Mouse (Mus musculus): ENCODE results near the gene Sh3bp1. TPM values are rescaled to one million over a fixed set of nuclear protein-coding genes. Genes with fewer than 3 reads are reported as not detected.

Sh3bp1 gene
- total and polyA plus RNA-seq, 3 experiments: 34.1 to 1,400 (median 207) TPM

DNA sequence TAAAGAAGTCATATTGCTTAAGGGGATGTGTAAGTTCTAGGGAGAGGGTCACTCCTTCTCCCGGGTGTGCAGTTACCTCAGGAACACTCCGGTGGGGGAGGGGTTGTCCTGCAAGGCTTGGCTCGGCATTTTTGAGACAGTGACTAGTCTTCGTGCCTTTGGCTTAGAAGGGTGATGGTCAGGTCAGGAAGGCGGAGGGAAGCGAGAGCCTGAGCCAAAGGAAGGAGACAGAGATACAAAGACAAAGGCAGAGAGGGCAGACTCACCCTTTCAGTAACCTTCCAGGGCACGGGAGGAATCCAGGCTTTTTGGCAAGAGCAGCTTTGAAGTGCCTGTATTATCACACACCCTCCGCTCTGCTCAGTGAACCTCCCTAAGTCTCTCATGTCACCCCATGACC lies 25.6 kb downstream of the Sh3bp1 start:
- Histone ChIP-seq H3K4me3 (ENCODE audit: low read depth, low read length) (peak overlapping the region; percentile 79; the same call in 1 of the 2 replicates), H3K9me3 (replicated peaks) (peaks cover 5% of the 10 kb centered on the region), H3K36me3 (replicated peaks) (peaks cover 38% of the 10 kb centered on the region), H3K4me1 (ENCODE audit: insufficient read depth, low read depth, low read length) (peaks cover 80% of the 10 kb centered on the region), H3K27me3 (ENCODE audit: insufficient read depth, low read length) (no peaks in the 10 kb centered on the region)
- TF ChIP-seq CTCF (IDR thresholded peaks at IDR 0.05; ENCODE audit: low read depth, low read length) (no peak), GATA1 (IDR thresholded peaks at IDR 0.05; ENCODE audit: borderline replicate concordance, low read length) (no peak), POLR2AphosphoS5 (IDR thresholded peaks at IDR 0.05; ENCODE audit: insufficient replicate concordance, low read depth, low read length) (no peak), GATA2 (IDR thresholded peaks at IDR 0.05; ENCODE audit: borderline replicate concordance, low read depth, low read length) (no peak), TAL1 (conservative IDR thresholded peaks at IDR 0.05; ENCODE audit: low read depth, low read length) (no peak)
- DNase-seq (ENCODE audit: low spot score) (no peak), ATAC-seq (ENCODE audit: extremely low read depth, insufficient number of reproducible peaks, low FRiP score, poor library complexity, severe bottlenecking) (no peak)

DNA sequence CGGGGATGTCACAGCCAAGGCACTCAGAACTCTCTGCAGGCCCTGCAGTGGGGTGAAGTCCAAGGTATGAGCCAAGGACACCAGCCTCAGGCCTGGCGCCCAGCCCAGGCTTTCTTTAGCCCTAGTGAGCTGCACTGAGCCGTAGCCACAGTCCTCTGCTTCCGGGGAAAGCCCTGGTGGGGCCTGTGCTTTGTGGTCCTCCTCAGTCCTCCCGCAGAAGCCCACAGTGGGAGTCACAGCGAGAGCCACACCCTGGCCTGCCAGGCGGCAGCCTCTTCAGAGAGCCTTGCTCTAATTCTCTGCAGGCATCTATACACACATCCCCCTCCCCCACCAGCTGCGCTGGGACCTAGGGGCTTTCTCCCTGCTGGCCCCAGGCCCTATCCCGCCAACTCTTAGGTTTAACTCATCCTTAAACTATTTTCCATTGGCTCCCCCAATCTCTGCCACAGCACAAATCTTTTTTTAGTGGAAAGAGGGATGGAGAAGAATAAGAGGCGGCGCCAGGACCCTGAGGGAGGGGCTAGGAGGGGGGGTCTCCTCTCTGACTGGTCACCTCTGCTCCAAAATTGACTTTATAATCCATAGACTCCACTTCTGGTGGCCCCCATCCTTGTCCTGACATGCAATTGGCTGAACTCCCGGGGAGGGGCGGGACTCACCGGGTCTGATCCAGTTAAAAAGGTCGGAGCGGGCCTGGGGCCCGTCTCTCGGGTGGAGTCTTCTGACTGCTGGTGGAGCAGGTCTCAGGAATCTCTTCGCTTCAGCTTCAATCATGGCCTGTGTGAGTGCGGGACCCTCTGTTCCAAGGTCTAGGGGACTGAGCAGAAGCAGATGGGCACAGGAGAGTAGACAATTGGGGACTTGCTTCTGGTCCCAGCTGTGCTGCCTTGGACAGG lies 26.7 kb downstream of the Sh3bp1 start, which contains the start of gene Lgals1:
Lgals1 (plus strand) TSS at position 705 of the 899 bp plus-strand sequence.
- H3K36me3 ChIP-seq (replicated peaks): peaks cover 44% of the 10 kb centered on the region
- ATAC-seq (ENCODE audit: extremely low read depth, insufficient number of reproducible peaks, low FRiP score, poor library complexity, severe bottlenecking): peak; percentile 37
- peaks cover 4% of the 10 kb centered on the region for H3K9me3 ChIP-seq (replicated peaks)
- H3K4me3 ChIP-seq (ENCODE audit: low read depth, low read length): peak within 1 kb of the TSS; percentile 79
- peaks cover 87% of the 10 kb centered on the region for H3K4me1 ChIP-seq (ENCODE audit: insufficient read depth, low read depth, low read length)
- H3K27me3 ChIP-seq (ENCODE audit: insufficient read depth, low read length): no peaks in the 10 kb centered on the region
- no peak for TF ChIP-seq GATA2 (IDR thresholded peaks at IDR 0.05; ENCODE audit: borderline replicate concordance, low read depth, low read length)
- TF ChIP-seq GATA1 (IDR thresholded peaks at IDR 0.05; ENCODE audit: borderline replicate concordance, low read length): no peak
- no peak for TF ChIP-seq CTCF (IDR thresholded peaks at IDR 0.05; ENCODE audit: low read depth, low read length)
- TF ChIP-seq POLR2AphosphoS5 (IDR thresholded peaks at IDR 0.05; ENCODE audit: insufficient replicate concordance, low read depth, low read length): peak; percentile 94
- TF ChIP-seq TAL1 (conservative IDR thresholded peaks at IDR 0.05; ENCODE audit: low read depth, low read length): no peak
- peak; percentile 97 for DNase-seq (ENCODE audit: low spot score)

DNA sequence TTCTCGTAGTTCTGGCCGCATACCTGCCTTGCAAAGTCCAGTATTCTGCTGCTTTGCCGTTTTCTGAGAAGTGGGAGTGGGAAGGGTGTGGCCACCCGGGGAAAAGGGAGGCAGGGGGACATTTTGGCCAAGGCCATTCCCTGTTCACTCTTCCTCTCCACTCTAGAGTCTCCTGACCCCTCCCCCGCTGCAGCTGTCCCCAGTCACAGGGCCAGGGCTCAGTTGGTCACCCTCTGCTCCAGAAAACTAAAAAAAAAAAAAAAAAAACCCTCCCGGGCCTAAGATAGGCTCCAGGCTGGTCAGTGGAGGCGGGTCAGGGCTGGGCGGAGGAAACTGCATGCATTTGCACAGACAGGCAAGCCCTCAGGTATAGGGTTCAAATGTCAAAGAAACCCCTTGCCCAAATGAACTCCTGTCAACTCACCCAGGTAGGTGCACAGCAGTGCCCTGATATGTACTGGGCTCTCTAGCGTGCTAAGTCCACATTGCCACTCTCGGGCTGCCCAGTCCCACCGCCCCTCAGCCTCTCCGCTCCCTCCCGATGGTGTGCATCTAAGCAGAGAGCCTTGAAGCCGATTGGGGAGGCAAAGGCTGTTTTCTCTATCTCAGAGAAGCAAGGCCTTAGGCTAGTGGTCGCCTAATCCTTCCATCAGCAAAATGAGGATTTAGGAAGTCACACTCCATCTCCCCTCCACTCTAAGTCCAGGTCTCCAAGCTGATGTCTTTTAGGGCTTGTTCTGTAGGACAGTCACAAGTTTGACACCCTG lies 27.6 kb downstream of the Sh3bp1 start:
- no peak for TF ChIP-seq CTCF (IDR thresholded peaks at IDR 0.05; ENCODE audit: low read depth, low read length)
- TF ChIP-seq GATA2 (IDR thresholded peaks at IDR 0.05; ENCODE audit: borderline replicate concordance, low read depth, low read length): no peak
- no peak; the same call in 1 of the 2 replicates for TF ChIP-seq POLR2AphosphoS5 (IDR thresholded peaks at IDR 0.05; ENCODE audit: insufficient replicate concordance, low read depth, low read length)
- TF ChIP-seq TAL1 (conservative IDR thresholded peaks at IDR 0.05; ENCODE audit: low read depth, low read length): no peak
- TF ChIP-seq GATA1 (IDR thresholded peaks at IDR 0.05; ENCODE audit: borderline replicate concordance, low read length): no peak
- Histone ChIP-seq H3K27me3 (ENCODE audit: insufficient read depth, low read length) (no peaks in the 10 kb centered on the region), H3K9me3 (replicated peaks) (no peaks in the 10 kb centered on the region), H3K4me1 (ENCODE audit: insufficient read depth, low read depth, low read length) (peaks cover 87% of the 10 kb centered on the region), H3K4me3 (ENCODE audit: low read depth, low read length) (peak overlapping the region; percentile 79), H3K36me3 (replicated peaks) (peaks cover 38% of the 10 kb centered on the region)
- no peak for DNase-seq (ENCODE audit: low spot score)
- ATAC-seq (ENCODE audit: extremely low read depth, insufficient number of reproducible peaks, low FRiP score, poor library complexity, severe bottlenecking): no peak

DNA sequence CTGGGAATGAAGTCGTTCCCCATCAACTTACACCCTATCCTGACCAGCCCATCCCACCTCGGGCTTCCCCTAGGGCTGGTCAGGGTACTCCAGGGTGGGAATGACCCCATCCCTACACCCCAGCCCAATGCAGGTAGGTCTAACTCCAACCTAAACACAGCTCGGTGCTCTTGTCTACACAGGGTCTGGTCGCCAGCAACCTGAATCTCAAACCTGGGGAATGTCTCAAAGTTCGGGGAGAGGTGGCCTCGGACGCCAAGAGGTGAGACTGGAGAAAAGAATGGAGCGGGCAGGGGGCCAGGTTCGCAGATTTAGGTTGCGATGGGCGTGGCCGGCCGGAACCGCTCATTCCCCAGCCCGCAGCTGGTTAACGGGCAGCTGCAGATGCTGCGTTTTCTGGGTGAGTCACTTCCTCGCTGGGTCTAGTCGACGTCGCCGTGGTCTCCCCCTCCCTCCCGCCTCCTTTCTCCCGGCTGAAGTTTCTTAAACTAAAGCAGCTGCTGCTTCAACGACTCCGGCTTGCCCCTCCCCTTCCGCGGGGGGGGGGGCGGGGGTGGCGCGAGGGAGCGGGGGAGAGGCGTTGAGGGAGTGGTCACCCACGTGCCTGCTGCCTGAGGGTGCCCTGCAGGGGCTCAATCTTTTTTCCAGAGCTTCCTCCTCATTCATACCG lies 28.4 kb downstream of the Sh3bp1 start:
- Histone ChIP-seq H3K4me1 (ENCODE audit: insufficient read depth, low read depth, low read length) (peaks cover 84% of the 10 kb centered on the region), H3K27me3 (ENCODE audit: insufficient read depth, low read length) (no peaks in the 10 kb centered on the region), H3K4me3 (ENCODE audit: low read depth, low read length) (peak overlapping the region; percentile 79), H3K36me3 (replicated peaks) (peaks cover 37% of the 10 kb centered on the region), H3K9me3 (replicated peaks) (no peaks in the 10 kb centered on the region)
- peak; percentile 15; the same call in 1 of the 2 replicates for ATAC-seq (ENCODE audit: extremely low read depth, insufficient number of reproducible peaks, low FRiP score, poor library complexity, severe bottlenecking)
- TF ChIP-seq TAL1 (conservative IDR thresholded peaks at IDR 0.05; ENCODE audit: low read depth, low read length): no peak
- peak; percentile 61; the same call in 1 of the 2 replicates for TF ChIP-seq POLR2AphosphoS5 (IDR thresholded peaks at IDR 0.05; ENCODE audit: insufficient replicate concordance, low read depth, low read length)
- TF ChIP-seq CTCF (IDR thresholded peaks at IDR 0.05; ENCODE audit: low read depth, low read length): no peak
- DNase-seq (ENCODE audit: low spot score): peak; percentile 87

DNA sequence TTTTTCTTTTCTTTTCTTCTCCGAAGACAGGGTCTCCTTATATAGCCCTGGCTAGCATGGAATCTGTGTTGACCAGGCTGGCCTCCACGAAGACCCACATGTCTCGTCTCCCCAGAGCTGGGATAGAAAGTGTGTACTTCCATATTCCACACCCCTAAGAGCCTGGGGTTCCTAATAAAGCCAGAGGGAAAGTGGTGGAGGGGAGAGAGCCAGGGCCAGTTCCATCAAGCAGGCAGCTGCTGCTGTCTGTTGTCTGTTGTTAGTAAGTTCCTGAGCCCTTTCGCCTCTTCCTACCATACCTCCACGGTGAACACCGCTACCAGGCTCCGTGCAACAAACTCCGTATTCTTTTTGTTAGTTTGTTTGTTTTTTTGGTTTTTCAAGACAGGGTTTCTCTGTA lies 29.0 kb downstream of the Sh3bp1 start:
- no peaks in the 10 kb centered on the region for H3K27me3 ChIP-seq (ENCODE audit: insufficient read depth, low read length)
- peak overlapping the region; percentile 79; the same call in 1 of the 2 replicates for H3K4me3 ChIP-seq (ENCODE audit: low read depth, low read length)
- H3K36me3 ChIP-seq (replicated peaks): peaks cover 37% of the 10 kb centered on the region
- no peak for DNase-seq (ENCODE audit: low spot score)
- no peak for TF ChIP-seq GATA2 (IDR thresholded peaks at IDR 0.05; ENCODE audit: borderline replicate concordance, low read depth, low read length)
- no peak for TF ChIP-seq GATA1 (IDR thresholded peaks at IDR 0.05; ENCODE audit: borderline replicate concordance, low read length)
- no peak for TF ChIP-seq CTCF (IDR thresholded peaks at IDR 0.05; ENCODE audit: low read depth, low read length)
- no peak for TF ChIP-seq TAL1 (conservative IDR thresholded peaks at IDR 0.05; ENCODE audit: low read depth, low read length)
- no peaks in the 10 kb centered on the region for H3K9me3 ChIP-seq (replicated peaks)
- peaks cover 82% of the 10 kb centered on the region for H3K4me1 ChIP-seq (ENCODE audit: insufficient read depth, low read depth, low read length)
- ATAC-seq (ENCODE audit: extremely low read depth, insufficient number of reproducible peaks, low FRiP score, poor library complexity, severe bottlenecking): no peak
